Mouse (Mus musculus) naive thymus-derived CD4-positive, alpha-beta T cell, adult 5 months (primary cell): ENCODE data around the gene Olfr1019. TPM values are rescaled to one million over a fixed set of nuclear protein-coding genes. Genes with fewer than 3 reads are reported as not detected.

ENCODE experiments used
- polyA plus RNA-seq: library from polyadenylated mRNA; unstranded; fragments of 100-300 nt; shearing (Covaris generic); gene quantifications from one replicate; pipeline ENCODE4 v1.2.1, GENCODE M21; 2017

Olfr1019 gene
- not detected for polyA plus RNA-seq

GRCm38 (mm10) chr2:85845383-85845782 is at the start of gene Olfr1019:
Olfr1019 (minus strand) TSS chr2:85845483.

DNA sequence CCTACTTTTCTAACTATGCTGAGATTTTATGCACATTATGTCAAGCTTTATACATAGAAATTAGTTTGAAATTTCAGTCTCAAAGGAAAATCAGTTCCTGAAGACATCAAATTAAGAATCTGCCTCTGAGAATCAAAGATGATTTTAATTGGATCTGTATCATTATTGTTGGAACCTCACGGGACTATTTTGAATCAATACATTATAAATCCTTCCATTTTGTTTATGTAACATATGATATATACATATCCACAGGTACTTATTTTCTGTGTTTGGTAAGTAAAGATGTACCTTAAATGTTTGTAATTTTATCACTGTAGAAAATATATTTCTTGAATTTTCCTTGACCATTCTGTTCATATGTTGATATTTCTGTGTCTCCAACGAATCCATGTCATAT is 40.1 kb upstream of the Olfr1019 start, which contains the start of gene Olfr1023:
TSS of gene Olfr1023 (plus strand) at position 301 of the 400 bp plus-strand sequence.

GRCm38 (mm10) chr2:85868294-85868693 is 23.0 kb upstream of the Olfr1019 start, which contains the start of gene Olfr1022:
Olfr1022 (plus strand) TSS chr2:85868594.

GRCm38 (mm10) chr2:85846730-85847129 is 1.4 kb upstream of the Olfr1019 start, which contains the start of gene Olfr1020:
Olfr1020 (plus strand) TSS chr2:85847030.

GRCm38 (mm10) chr2:85818179-85818578 is 27.1 kb downstream of the Olfr1019 start, which contains the start of gene Olfr1018:
Olfr1018 (plus strand) TSS chr2:85818479.

DNA sequence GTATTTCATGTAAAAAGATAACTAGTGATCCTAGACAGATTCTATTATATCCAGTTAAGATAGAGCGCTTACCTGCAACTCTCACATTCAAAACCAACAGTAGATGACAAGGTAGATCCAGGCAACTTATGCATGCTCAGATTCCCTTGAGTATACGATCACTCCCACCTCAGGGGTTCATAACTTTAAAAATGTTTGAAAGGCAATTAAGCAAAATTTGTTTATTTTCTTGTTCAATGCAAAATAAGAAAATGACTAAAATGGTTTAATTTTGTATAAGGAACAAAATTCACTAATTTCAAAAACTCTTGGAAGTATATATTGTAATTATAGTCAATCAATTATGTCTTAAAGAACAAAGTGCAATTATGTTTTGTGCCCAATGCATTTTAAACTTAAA is 42.8 kb downstream of the Olfr1019 start, which contains the start of gene Olfr1016:
TSS of gene Olfr1016 (minus strand) at position 101 of the 400 bp plus-strand sequence.

Other genes with a start within 250 kb of the Olfr1019 start
- gene Olfr1000, start 233.6 kb downstream of the Olfr1019 start, polyA plus RNA-seq = not detected
- gene Olfr1002, start 194.8 kb downstream of the Olfr1019 start, polyA plus RNA-seq = not detected
- gene Olfr154, start 181.0 kb downstream of the Olfr1019 start, polyA plus RNA-seq = not detected
- gene Olfr1006, start 166.7 kb downstream of the Olfr1019 start, polyA plus RNA-seq = not detected
- gene Olfr1008, start 156.1 kb downstream of the Olfr1019 start, polyA plus RNA-seq = not detected
- gene Olfr1009, start 130.1 kb downstream of the Olfr1019 start, polyA plus RNA-seq = not detected
- not detected for gene Olfr1012, start 82.7 kb downstream of the Olfr1019 start, polyA plus RNA-seq
- gene Olfr1013, start 78.4 kb downstream of the Olfr1019 start, polyA plus RNA-seq = not detected
- not detected for gene Olfr1014, start 72.8 kb downstream of the Olfr1019 start, polyA plus RNA-seq
- not detected for gene Olfr1015, start 63.5 kb downstream of the Olfr1019 start, polyA plus RNA-seq
- gene Olfr1016, start 42.9 kb downstream of the Olfr1019 start, polyA plus RNA-seq = not detected
- gene Olfr1018, start 27.0 kb downstream of the Olfr1019 start, polyA plus RNA-seq = not detected
- not detected for gene Olfr1020, start 1.5 kb upstream of the Olfr1019 start, polyA plus RNA-seq
- gene Olfr1022, start 23.1 kb upstream of the Olfr1019 start, polyA plus RNA-seq = not detected
- gene Olfr1023, start 40.2 kb upstream of the Olfr1019 start, polyA plus RNA-seq = not detected
- gene Olfr1024, start 59.6 kb upstream of the Olfr1019 start, polyA plus RNA-seq = not detected
- not detected for gene Olfr1025-ps1, start 69.7 kb upstream of the Olfr1019 start, polyA plus RNA-seq
- gene Olfr1026, start 76.1 kb upstream of the Olfr1019 start, polyA plus RNA-seq = not detected
- not detected for gene Olfr1028, start 105.0 kb upstream of the Olfr1019 start, polyA plus RNA-seq
- gene Olfr1029, start 128.4 kb upstream of the Olfr1019 start, polyA plus RNA-seq = not detected
- gene Olfr1030, start 133.8 kb upstream of the Olfr1019 start, polyA plus RNA-seq = 0.15 TPM
- gene Olfr1031, start 144.8 kb upstream of the Olfr1019 start, polyA plus RNA-seq = not detected
- gene Olfr1032, start 160.1 kb upstream of the Olfr1019 start, polyA plus RNA-seq = not detected
- gene Olfr1033, start 175.2 kb upstream of the Olfr1019 start, polyA plus RNA-seq = 13.4 TPM
- gene Olfr1034, start 200.4 kb upstream of the Olfr1019 start, polyA plus RNA-seq = not detected
- not detected for gene Olfr1036, start 228.5 kb upstream of the Olfr1019 start, polyA plus RNA-seq
- gene Olfr1037, start 241.9 kb upstream of the Olfr1019 start, polyA plus RNA-seq = not detected